Mouse (Mus musculus) liver, embryonic 11.5 days (tissue): Measurements from ENCODE around the gene Cyp2f2. TPM values are rescaled to one million over a fixed set of nuclear protein-coding genes. Genes with fewer than 3 reads are reported as not detected.

Source experiments
- ATAC-seq: fragments of 200-750 bp; cut with Nextera tagmentation; replicated peaks from 2 replicates; pipeline ENCODE4 v1.8.0; 2017; ENCODE audit warnings: moderate number of reproducible peaks, mild to moderate bottlenecking, moderate TSS enrichment, moderate library complexity; ENCODE audit not compliant: low FRiP score
- DNase-seq: peaks from one replicate; pipeline ENCODE4 v3.0.0-alpha.2; 2017; ENCODE audit warnings: low spot score
- H3K27ac ChIP-seq: fragments of 300-500 bp; sonication (generic); 2 replicates; pipeline ENCODE4 v1.5.1; 2014; ENCODE audit warnings: mild to moderate bottlenecking, low read depth, low read length, control low read depth
- H3K27me3 ChIP-seq: fragments of 300-500 bp; sonication (generic); replicated peaks from 2 replicates; pipeline ENCODE4 v1.6.1; 2014; ENCODE audit warnings: low read length, mixed read lengths; ENCODE audit not compliant: control insufficient read depth, insufficient read depth
- H3K36me3 ChIP-seq: fragments of 300-500 bp; sonication (generic); 2 replicates; pipeline ENCODE4 v1.6.1; 2014; ENCODE audit warnings: mild to moderate bottlenecking, low read length, moderate library complexity, mixed read lengths; ENCODE audit not compliant: control insufficient read depth, insufficient read depth
- H3K4me1 ChIP-seq: fragments of 300-500 bp; sonication (generic); replicated peaks from 2 replicates; pipeline ENCODE4 v1.6.1; 2014; ENCODE audit warnings: low read length, mixed read lengths; ENCODE audit not compliant: control insufficient read depth, insufficient read depth
- H3K4me2 ChIP-seq: fragments of 300-500 bp; sonication (generic); 2 replicates; pipeline ENCODE4 v1.6.1; 2014; ENCODE audit warnings: mild to moderate bottlenecking, control low read depth, moderate library complexity
- H3K4me3 ChIP-seq: fragments of 300-500 bp; sonication (generic); 2 replicates; pipeline ENCODE4 v1.5.1; 2014; ENCODE audit warnings: low read depth, low read length, control low read depth
- H3K9ac ChIP-seq: fragments of 300-500 bp; sonication (generic); 2 replicates; pipeline ENCODE4 v1.6.1; 2014; ENCODE audit warnings: low read depth, low read length, control low read depth
- H3K9me3 ChIP-seq: fragments of 300-500 bp; sonication (generic); 2 replicates; pipeline ENCODE4 v1.6.1; 2016; ENCODE audit warnings: low read length, inconsistent platforms, mixed read lengths; ENCODE audit not compliant: control insufficient read depth
- WGBS: fragments of 180-500 bp; shearing (Covaris S2); extraction: QIAGEN DNeasy Blood & Tissue Kit; methylation state at CpG from one replicate; pipeline ENCODE4 v1.1.7; 2014; 5-methylcytosine and 5-hydroxymethylcytosine counted together
- polyA plus RNA-seq: library from polyadenylated mRNA; unstranded; fragments of >200 nt; fragmentation: Nextera tagmentation; extraction: Ambion mirVana; gene quantifications from 2 replicates; pipeline ENCODE4 v1.2.1, GENCODE M21; 2014

Cyp2f2 gene
- polyA plus RNA-seq, 1 experiment from 2014 or later = not detected

DNA sequence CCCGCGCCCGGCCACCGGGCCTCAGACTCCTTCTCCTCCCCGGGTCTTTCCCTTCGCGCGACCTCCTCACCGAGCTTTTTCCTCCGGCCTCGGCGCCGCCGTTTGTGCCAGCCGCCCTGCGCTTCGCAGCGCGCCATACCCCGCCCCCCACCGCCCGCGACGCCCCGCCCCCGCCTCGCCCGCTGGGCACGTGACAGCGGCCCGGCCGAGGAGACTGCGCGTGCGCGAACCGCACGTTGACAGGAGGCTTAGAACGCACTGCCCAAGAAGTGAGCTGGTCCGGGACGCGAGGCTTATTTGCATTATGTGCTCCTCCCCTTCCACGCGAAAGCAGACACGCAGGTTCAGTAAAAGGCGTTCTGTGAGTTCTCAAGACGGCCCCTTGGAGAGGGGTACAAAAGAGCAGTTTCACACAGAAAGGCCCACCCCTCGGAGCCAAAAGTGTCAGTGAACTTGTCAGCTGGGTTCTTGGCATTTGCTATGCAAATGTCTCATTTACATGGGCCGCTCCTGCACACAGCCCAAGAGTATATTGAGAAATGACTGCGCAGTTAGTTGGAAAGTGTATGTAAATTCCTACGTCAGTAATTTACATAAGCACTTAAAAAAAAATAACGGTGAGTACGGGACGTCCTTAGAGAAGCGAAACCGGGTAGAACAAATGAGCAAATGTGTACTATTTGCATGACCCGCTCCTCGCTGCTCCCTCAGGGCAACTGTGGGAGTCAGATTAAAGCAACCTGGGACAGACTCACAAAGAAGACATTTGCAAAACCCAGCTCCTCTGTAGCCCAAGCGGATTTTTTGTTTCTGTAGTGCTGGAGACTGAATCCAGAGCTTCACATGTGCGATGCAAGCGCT, 47.1 kb downstream of the Cyp2f2 start, which contains the start of gene Egln2:
TSS of gene Egln2 (minus strand) at position 189 of the 861 bp plus-strand sequence.
- no peaks in the 10 kb centered on the region for H3K9me3 ChIP-seq
- H3K27me3 ChIP-seq = no peaks in the 10 kb centered on the region
- peak within 1 kb of the TSS; percentile 76 for H3K4me3 ChIP-seq
- ATAC-seq (peak; percentile 83), DNase-seq (peak; percentile 98)
- peaks cover 35% of the 10 kb centered on the region for H3K4me1 ChIP-seq
- WGBS = 1% methylated on average over 51 of the region's 61 CpGs
- peak within 1 kb of the TSS; percentile 89 for H3K4me2 ChIP-seq
- H3K9ac ChIP-seq = peak within 1 kb of the TSS; percentile 90
- H3K36me3 ChIP-seq = peaks cover 13% of the 10 kb centered on the region
- H3K27ac ChIP-seq = peak within 1 kb of the TSS; percentile 93

- peaks cover 13% of the 10 kb centered on the region for H3K36me3 ChIP-seq
- peak overlapping the region; percentile 90 for H3K9ac ChIP-seq
- 78% methylated on average over 11 of the region's 11 CpGs for WGBS
- ATAC-seq (no peak), DNase-seq (no peak)
- H3K4me2 ChIP-seq = peak overlapping the region; percentile 89
- H3K27me3 ChIP-seq = no peaks in the 10 kb centered on the region
- peak overlapping the region; percentile 76 for H3K4me3 ChIP-seq
- H3K9me3 ChIP-seq = no peaks in the 10 kb centered on the region
- peak overlapping the region; percentile 93 for H3K27ac ChIP-seq
- peaks cover 33% of the 10 kb centered on the region for H3K4me1 ChIP-seq
Observed at GRCm38 (mm10) chr7:27167475-27168094, 47.9 kb downstream of the Cyp2f2 start.

- H3K9ac ChIP-seq = no peak overlapping the region
- WGBS = 86% methylated on average over 5 of the region's 5 CpGs
- peak overlapping the region; percentile 28; the same call in 1 of the 2 replicates for H3K27ac ChIP-seq
- H3K4me3 ChIP-seq = no peak overlapping the region
- no peaks in the 10 kb centered on the region for H3K9me3 ChIP-seq
- ATAC-seq = no peak
- DNase-seq = no peak
- no peaks in the 10 kb centered on the region for H3K27me3 ChIP-seq
- no peak overlapping the region for H3K4me2 ChIP-seq
- peaks cover 17% of the 10 kb centered on the region for H3K36me3 ChIP-seq
- peaks cover 31% of the 10 kb centered on the region for H3K4me1 ChIP-seq
Observed at GRCm38 (mm10) chr7:27168371-27168770, 48.7 kb downstream of the Cyp2f2 start.

GRCm38 (mm10) chr7:27170981-27171380, 51.3 kb downstream of the Cyp2f2 start:
- no peak overlapping the region for H3K27ac ChIP-seq
- no peak overlapping the region for H3K4me2 ChIP-seq
- no peaks in the 10 kb centered on the region for H3K27me3 ChIP-seq
- H3K4me3 ChIP-seq = no peak overlapping the region
- WGBS = 90% methylated on average over 3 of the region's 3 CpGs
- H3K36me3 ChIP-seq = peaks cover 10% of the 10 kb centered on the region; the same call in 1 of the 2 replicates
- DNase-seq = no peak
- no peak for ATAC-seq
- peaks cover 16% of the 10 kb centered on the region for H3K4me1 ChIP-seq
- H3K9ac ChIP-seq = no peak overlapping the region
- H3K9me3 ChIP-seq = no peaks in the 10 kb centered on the region

DNA sequence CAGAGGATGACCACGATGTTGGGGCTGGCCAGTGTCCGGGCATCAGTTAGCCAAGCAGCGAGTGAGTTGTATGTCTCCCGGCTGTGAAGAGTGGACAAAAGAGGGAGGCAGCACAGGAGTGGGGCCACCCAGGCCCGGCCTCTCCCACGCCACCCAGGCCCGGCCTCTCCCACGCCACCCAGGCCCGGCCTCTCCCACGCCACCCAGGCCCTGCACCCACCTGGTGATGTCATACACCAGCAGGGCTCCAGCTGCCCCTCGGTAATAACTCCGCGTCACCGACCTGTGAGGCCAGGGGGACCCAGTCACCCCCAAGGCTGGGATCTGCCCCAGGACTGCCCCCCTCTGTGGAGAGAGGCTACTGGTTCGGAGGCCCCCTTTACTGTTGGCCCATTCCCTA, 54.8 kb downstream of the Cyp2f2 start:
- Histone ChIP-seq H3K36me3 (peaks cover 10% of the 10 kb centered on the region; the same call in 1 of the 2 replicates), H3K27ac (no peak overlapping the region), H3K27me3 (no peaks in the 10 kb centered on the region), H3K9ac (no peak overlapping the region), H3K4me2 (no peak overlapping the region), H3K4me3 (no peak overlapping the region), H3K4me1 (peaks cover 4% of the 10 kb centered on the region), H3K9me3 (no peaks in the 10 kb centered on the region)
- DNase-seq (no peak), ATAC-seq (no peak)
- 92% methylated on average over 15 of the region's 15 CpGs for WGBS

- no peak for DNase-seq
- H3K4me2 ChIP-seq = no peak overlapping the region
- H3K9me3 ChIP-seq = no peaks in the 10 kb centered on the region
- ATAC-seq = no peak
- 93% methylated on average over 7 of the region's 7 CpGs for WGBS
- no peak overlapping the region for H3K9ac ChIP-seq
- no peak overlapping the region for H3K27ac ChIP-seq
- no peaks in the 10 kb centered on the region for H3K27me3 ChIP-seq
- no peak overlapping the region for H3K4me3 ChIP-seq
- peaks cover 10% of the 10 kb centered on the region; the same call in 1 of the 2 replicates for H3K36me3 ChIP-seq
- H3K4me1 ChIP-seq = peaks cover 8% of the 10 kb centered on the region
Observed at GRCm38 (mm10) chr7:27174896-27175295, 55.2 kb downstream of the Cyp2f2 start.

DNA sequence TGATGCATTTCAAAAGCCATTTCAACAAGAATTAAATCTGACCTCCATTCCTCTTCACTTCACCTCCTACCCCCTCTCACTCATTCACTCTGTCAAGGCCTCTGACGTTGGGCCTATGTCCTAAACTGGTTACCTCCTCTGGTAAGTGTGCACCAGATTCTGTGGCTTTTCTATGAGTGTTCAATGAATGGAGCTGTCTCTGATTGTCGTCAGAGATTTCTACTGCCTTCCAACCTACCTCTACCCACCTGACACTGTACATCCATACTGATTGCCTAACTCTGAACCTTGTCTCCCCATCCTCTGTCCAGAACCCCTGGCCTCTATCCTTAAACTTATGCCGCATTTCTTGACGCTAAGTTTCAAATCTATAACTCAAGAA, 58.2 kb downstream of the Cyp2f2 start:
- ATAC-seq = no peak

GRCm38 (mm10) chr7:27178324-27179216, 58.9 kb downstream of the Cyp2f2 start, which contains the start of gene Rab4b:
TSS of gene Rab4b (minus strand) at chr7:27178896.
- WGBS = under 1% methylated on average over 53 of the region's 53 CpGs
- DNase-seq (peak; percentile 98), ATAC-seq (peak; percentile 95)
- Histone ChIP-seq H3K4me3 (peak within 1 kb of the TSS; percentile 73), H3K9me3 (no peaks in the 10 kb centered on the region), H3K4me1 (peaks cover 10% of the 10 kb centered on the region), H3K4me2 (peak within 1 kb of the TSS; percentile 70), H3K27ac (peak within 1 kb of the TSS; percentile 78), H3K27me3 (no peaks in the 10 kb centered on the region), H3K9ac (peak within 1 kb of the TSS; percentile 63), H3K36me3 (peaks cover 3% of the 10 kb centered on the region; the same call in 1 of the 2 replicates)

More for the DNA sequence above, 58.2 kb downstream of the Cyp2f2 start:
- Histone ChIP-seq H3K9ac (peak overlapping the region; percentile 63), H3K27me3 (no peaks in the 10 kb centered on the region), H3K4me3 (peak overlapping the region; percentile 73), H3K4me1 (peaks cover 10% of the 10 kb centered on the region), H3K27ac (peak overlapping the region; percentile 78), H3K9me3 (no peaks in the 10 kb centered on the region), H3K36me3 (peaks cover 3% of the 10 kb centered on the region; the same call in 1 of the 2 replicates), H3K4me2 (peak overlapping the region; percentile 70)
- DNase-seq = no peak
- 19% methylated on average over 4 of the region's 4 CpGs for WGBS
